Comparison of ENCODE assay signal across 10 mouse cellular contexts in the genomic region with DNA sequence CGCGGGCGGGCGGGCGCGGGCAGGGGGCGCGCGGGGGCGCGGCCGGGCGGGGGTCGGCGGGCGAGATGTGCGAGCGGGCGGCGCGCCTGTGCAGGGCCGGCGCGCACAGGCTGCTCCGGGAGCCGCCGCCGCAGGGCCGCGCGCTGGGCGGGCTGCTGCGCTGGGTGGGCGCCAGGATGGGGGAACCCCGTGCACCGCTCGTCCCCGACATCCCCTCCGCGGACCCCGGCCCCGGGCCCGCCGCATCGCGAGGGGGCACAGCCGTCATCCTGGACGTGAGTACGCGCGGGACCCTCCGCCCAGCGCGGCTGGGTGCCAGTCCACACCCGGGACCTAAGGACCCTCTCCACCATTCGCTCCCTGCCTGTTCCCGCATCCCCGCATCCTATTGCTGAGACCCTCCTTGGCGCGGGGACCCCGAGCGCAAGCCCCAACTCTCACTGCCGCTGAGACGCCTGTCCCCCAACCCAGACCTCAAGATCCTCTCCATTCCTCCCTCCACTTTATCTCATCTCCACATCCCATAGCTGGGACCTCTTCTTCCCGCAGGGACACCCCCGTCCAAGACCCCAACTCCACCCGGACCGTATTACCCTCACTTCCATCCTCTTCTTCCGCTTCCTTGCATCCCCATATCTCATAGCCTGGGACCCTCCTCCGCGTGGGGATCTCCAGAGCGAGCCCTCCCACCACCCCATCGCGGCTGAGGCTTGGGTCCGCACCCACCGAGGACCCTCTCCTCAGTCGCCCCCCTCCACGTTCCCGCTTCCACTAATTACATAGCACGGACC. TPM values are rescaled to one million over a fixed set of nuclear protein-coding genes. Genes with fewer than 3 reads are reported as not detected.
DNase-seq lines count a peak whose midpoint lies in the region; ATAC-seq and TF ChIP-seq lines count a peak whose summit lies in the region.
"Had no signal": no experiment of that assay in that cellular context is flagged by ENCODE, and none has a peak within 500 bp of the region (broad histone marks: within the 10 kb centered on the region; RNA-seq: fewer than 3 reads in every experiment).

No protein-coding gene starts in this region.

- H3K36me3 ChIP-seq in heart, embryonic 11.5 days (ENCODE audit: control insufficient read depth, insufficient read depth, low read length): no peaks in the 10 kb centered on the region
- no peaks in the 10 kb centered on the region for H3K36me3 ChIP-seq in ES-Bruce4 (ENCODE audit: control insufficient read depth, insufficient read depth, low read length, poor library complexity, severe bottlenecking)
- no peaks in the 10 kb centered on the region for H3K36me3 ChIP-seq in forebrain, embryonic 16.5 days (ENCODE audit: control insufficient read depth, insufficient read depth)
- peaks cover 30% of the 10 kb centered on the region for H3K36me3 ChIP-seq in liver, postnatal 0 days (replicated peaks; ENCODE audit: insufficient read depth, low read length)

- no peak overlapping the region for H3K27ac ChIP-seq in heart, embryonic 11.5 days (ENCODE audit: low read depth, low read length)
- H3K27ac ChIP-seq in ES-Bruce4 (ENCODE audit: insufficient read depth, low read length): no peak overlapping the region
- no peak overlapping the region for H3K27ac ChIP-seq in forebrain, embryonic 16.5 days (ENCODE audit: low read length)
- no peak overlapping the region for H3K27ac ChIP-seq in liver, postnatal 0 days (ENCODE audit: low read depth)
- H3K27ac ChIP-seq: macrophage had no signal

- peak overlapping the region; percentile 65 for H3K4me3 ChIP-seq in heart, embryonic 11.5 days (ENCODE audit: low read depth, low read length)
- H3K4me3 ChIP-seq in ES-Bruce4 (ENCODE audit: low read depth, low read length): peak overlapping the region; percentile 63
- peak overlapping the region; percentile 65 for H3K4me3 ChIP-seq in forebrain, embryonic 16.5 days (replicated peaks; ENCODE audit: low read length)
- peak overlapping the region; percentile 40; the same call in 1 of the 2 replicates for H3K4me3 ChIP-seq in liver, postnatal 0 days (ENCODE audit: low read depth, low read length)

- peaks cover 60% of the 10 kb centered on the region for H3K27me3 ChIP-seq in heart, embryonic 11.5 days (ENCODE audit: control insufficient read depth, insufficient read depth, low read length)
- H3K27me3 ChIP-seq in ES-Bruce4 (ENCODE audit: control insufficient read depth, insufficient read depth, low read length, poor library complexity, severe bottlenecking): peaks cover 8% of the 10 kb centered on the region
- peaks cover 14% of the 10 kb centered on the region; the same call in 1 of the 2 replicates for H3K27me3 ChIP-seq in forebrain, embryonic 16.5 days (replicated peaks; ENCODE audit: control insufficient read depth, insufficient read depth, low read length)
- H3K27me3 ChIP-seq in liver, postnatal 0 days (ENCODE audit: insufficient read depth, low read length): peaks cover 36% of the 10 kb centered on the region
- H3K27me3 ChIP-seq: CH12.LX had no signal

- TF ChIP-seq EP300 in ES-Bruce4 (IDR thresholded peaks at IDR 0.05; ENCODE audit: insufficient read depth, low read depth, low read length): no peak
- TF ChIP-seq EP300 in liver, postnatal 0 days (IDR thresholded peaks at IDR 0.05; ENCODE audit: low read depth): no peak

- no peak for TF ChIP-seq POLR2A in ES-Bruce4 (IDR thresholded peaks at IDR 0.05; ENCODE audit: insufficient read depth, low read length)

- DNase-seq in heart, adult 9 months (ENCODE audit: low spot score in 2 of 2): no peak
- DNase-seq in liver, postnatal 0 days: no peak
- no peak for DNase-seq in frontal cortex, postnatal 14 days (ENCODE audit: low spot score in 2 of 2)
- DNase-seq in kidney, postnatal 36 days: no peak
- no peak for DNase-seq in gastrocnemius, adult 8-10 months (ENCODE audit: low spot score in 2 of 2)

- H3K4me2 ChIP-seq in heart, embryonic 11.5 days: peak overlapping the region; percentile 95
- peak overlapping the region; percentile 90 for H3K4me2 ChIP-seq in forebrain, embryonic 16.5 days (ENCODE audit: low read length)
- H3K4me2 ChIP-seq in liver, postnatal 0 days (ENCODE audit: low read depth, low read length): peak overlapping the region; percentile 71

- peak overlapping the region; percentile 73; the same call in 1 of the 2 replicates for H3K9ac ChIP-seq in heart, embryonic 11.5 days (ENCODE audit: low read depth, low read length)
- peak overlapping the region; percentile 94 for H3K9ac ChIP-seq in ES-Bruce4 (ENCODE audit: low read depth, poor library complexity, severe bottlenecking)
- peak overlapping the region; percentile 71 for H3K9ac ChIP-seq in forebrain, embryonic 16.5 days (replicated peaks; ENCODE audit: low read depth, low read length)
- H3K9ac ChIP-seq in liver, postnatal 0 days (replicated peaks): no peak overlapping the region

- no peak for TF ChIP-seq CTCF in ES-Bruce4 (IDR thresholded peaks at IDR 0.05; ENCODE audit: low read depth, low read length)
- TF ChIP-seq CTCF in liver, postnatal 0 days (IDR thresholded peaks at IDR 0.05; ENCODE audit: low read depth): no peak

- H3K4me1 ChIP-seq in heart, embryonic 11.5 days (ENCODE audit: control insufficient read depth, insufficient read depth, low read length): 0 out of 2 replicates have a peak, but pooled peaks cover 2% of the 10 kb centered on the region
- no peaks in the 10 kb centered on the region for H3K4me1 ChIP-seq in ES-Bruce4 (ENCODE audit: control insufficient read depth, insufficient read depth, low read length)
- H3K4me1 ChIP-seq in forebrain, embryonic 16.5 days (replicated peaks; ENCODE audit: control insufficient read depth, insufficient read depth, low read length): peaks cover 15% of the 10 kb centered on the region
- H3K4me1 ChIP-seq in liver, postnatal 0 days (ENCODE audit: insufficient read depth): no peaks in the 10 kb centered on the region

- 2% methylated on average over 29 of the region's 80 CpGs for WGBS in heart, embryonic 11.5 days (ENCODE audit: insufficient replicate concordance)
- 0% methylated on average over 34 of the region's 80 CpGs for whole genome bisulfite sequencing in forebrain, embryonic 16.5 days
- 3% methylated on average over 30 of the region's 80 CpGs for WGBS in liver, postnatal 0 days (ENCODE audit: insufficient replicate concordance)

- H3K9me3 ChIP-seq in heart, embryonic 11.5 days (replicated peaks; ENCODE audit: control insufficient read depth, low read length): no peaks in the 10 kb centered on the region
- no peaks in the 10 kb centered on the region for H3K9me3 ChIP-seq in ES-Bruce4 (replicated peaks; ENCODE audit: control insufficient read depth, insufficient read depth, low read length, poor library complexity, severe bottlenecking)
- H3K9me3 ChIP-seq in forebrain, embryonic 16.5 days (ENCODE audit: control insufficient read depth, low read length): no peaks in the 10 kb centered on the region
- H3K9me3 ChIP-seq in liver, postnatal 0 days (ENCODE audit: low read length): no peaks in the 10 kb centered on the region

- no peak for ATAC-seq in heart, embryonic 11.5 days (replicated peaks; ENCODE audit: insufficient number of reproducible peaks, low FRiP score, low TSS enrichment)
- ATAC-seq in forebrain, embryonic 16.5 days: peak; percentile 43
- peak; percentile 16 for ATAC-seq in liver, postnatal 0 days

RNA-seq across cellular contexts. Expression of gene Necab2, which starts 0.7 kb away (rescaled TPM):
- polyA plus RNA-seq in heart, embryonic 11.5 days (2014; fragmentation: Nextera tagmentation; extraction: Ambion mirVana): 1.4 and 2.0 TPM in 2 replicates
- polyA plus RNA-seq in ES-Bruce4 (2011; ENCODE audit: insufficient read depth, insufficient read length, low read depth, missing spikeins): 3.8 and 4.3 TPM in 2 replicates
- polyA plus RNA-seq in forebrain, embryonic 16.5 days (2015; fragmentation: Nextera tagmentation; extraction: Ambion mirVana): 11.9 and 28.9 TPM in 2 replicates
- polyA plus RNA-seq in liver, postnatal 0 days (2015; fragmentation: Nextera tagmentation; extraction: Ambion mirVana): 0.14 TPM in 1 of 2 replicates, not detected in the other
- total RNA-seq in gastrocnemius, adult 8-10 months (2022): under 1 TPM in 1 of 4 experiments, not detected in 3; 0.22 TPM
- total RNA-seq: CH12.LX had no signal
- polyA plus RNA-seq: macrophage had no signal

RNA-seq across cellular contexts. Expression of gene Osgin1, which starts 13.3 kb away (rescaled TPM):
- polyA plus RNA-seq in heart, embryonic 11.5 days (2014; fragmentation: Nextera tagmentation; extraction: Ambion mirVana): 0.39 and 0.94 TPM in 2 replicates
- polyA plus RNA-seq in ES-Bruce4 (2011; ENCODE audit: insufficient read depth, insufficient read length, low read depth, missing spikeins): not detected in 2 replicates
- 0.20 TPM in 2 replicates for polyA plus RNA-seq in forebrain, embryonic 16.5 days (2015; fragmentation: Nextera tagmentation; extraction: Ambion mirVana)
- polyA plus RNA-seq in liver, postnatal 0 days (2015; fragmentation: Nextera tagmentation; extraction: Ambion mirVana): 138 and 168 TPM in 2 replicates
- 10 to 100 TPM in 2 of 4 experiments, 1 to 10 TPM in 2; 5.9 to 19.9 (median 10.1) TPM for total RNA-seq in gastrocnemius, adult 8-10 months (2022)

RNA-seq across cellular contexts. Expression of gene Mlycd, which starts 52.5 kb away (rescaled TPM):
- polyA plus RNA-seq in heart, embryonic 11.5 days (2014; fragmentation: Nextera tagmentation; extraction: Ambion mirVana): 14.2 and 19.0 TPM in 2 replicates
- polyA plus RNA-seq in ES-Bruce4 (2011; ENCODE audit: insufficient read depth, insufficient read length, low read depth, missing spikeins): 6.9 and 7.4 TPM in 2 replicates
- 13.0 and 13.9 TPM in 2 replicates for polyA plus RNA-seq in forebrain, embryonic 16.5 days (2015; fragmentation: Nextera tagmentation; extraction: Ambion mirVana)
- polyA plus RNA-seq in liver, postnatal 0 days (2015; fragmentation: Nextera tagmentation; extraction: Ambion mirVana): 37.0 and 44.4 TPM in 2 replicates
- total RNA-seq in gastrocnemius, adult 8-10 months (2022): 100 to 1,000 TPM in 1 of 4 experiments, 10 to 100 TPM in 3; 83.6 to 123 (median 95.6) TPM

RNA-seq across cellular contexts. Expression of gene Slc38a8, which starts 54.3 kb away (rescaled TPM):
- polyA plus RNA-seq in heart, embryonic 11.5 days (2014; fragmentation: Nextera tagmentation; extraction: Ambion mirVana): not detected in 2 replicates
- polyA plus RNA-seq in ES-Bruce4 (2011; ENCODE audit: insufficient read depth, insufficient read length, low read depth, missing spikeins): not detected in 2 replicates
- polyA plus RNA-seq in forebrain, embryonic 16.5 days (2015; fragmentation: Nextera tagmentation; extraction: Ambion mirVana): not detected in 2 replicates
- not detected in 2 replicates for polyA plus RNA-seq in liver, postnatal 0 days (2015; fragmentation: Nextera tagmentation; extraction: Ambion mirVana)
- not detected for total RNA-seq in gastrocnemius, adult 8-10 months (2022)
- polyA plus RNA-seq: macrophage had no signal

Comparison
In these comparisons a context has a peak if more than half of its experiments do, and no peak if none do; other contexts are left out.
1. RNA of gene Osgin1, which starts 13.3 kb away (polyA plus RNA-seq): 138 to 168 TPM in liver, postnatal 0 days; 0.39 to 0.94 TPM in heart, embryonic 11.5 days, 0.20 TPM in forebrain, embryonic 16.5 days and not detected in ES-Bruce4; every median in the first group is over 10 times any median in the second.
2. Peak in every context shown above with its lines, with median percentiles within 50 percentile points of each other: H3K4me2 ChIP-seq and H3K4me3 ChIP-seq.